Mouse (Mus musculus) limb, embryonic 12.5 days (tissue): ENCODE data around the gene 9930104L06Rik. TPM values are rescaled to one million over a fixed set of nuclear protein-coding genes. Genes with fewer than 3 reads are reported as not detected.

Experiments used
- polyA plus RNA-seq: library from polyadenylated mRNA; unstranded; fragments of >200 nt; fragmentation: Nextera tagmentation; extraction: Ambion mirVana; gene quantifications from 2 replicates; pipeline ENCODE4 v1.2.1, GENCODE M21; 2016

The 9930104L06Rik gene
- polyA plus RNA-seq, 1 experiment from 2014 or later, result 19.4 TPM

Other genes starting within 250 kb of the 9930104L06Rik start
- gene Utp11, start 243.4 kb upstream of the 9930104L06Rik start, polyA plus RNA-seq, result 82.6 and 86.4 TPM in 2 replicates
- 7.3 and 10.9 TPM in 2 replicates for gene Fhl3, start 236.3 kb upstream of the 9930104L06Rik start, polyA plus RNA-seq
- gene Sf3a3, start 222.3 kb upstream of the 9930104L06Rik start, polyA plus RNA-seq, result 221 and 223 TPM in 2 replicates
- gene Inpp5b, start 195.2 kb upstream of the 9930104L06Rik start, polyA plus RNA-seq, result 23.8 and 25.0 TPM in 2 replicates
- gene Mtf1, start 134.9 kb upstream of the 9930104L06Rik start, polyA plus RNA-seq, result 14.1 and 15.0 TPM in 2 replicates
- gene Yrdc, start 86.4 kb upstream of the 9930104L06Rik start, polyA plus RNA-seq, result 41.4 and 44.3 TPM in 2 replicates
- gene 1110065P20Rik, start 85.9 kb upstream of the 9930104L06Rik start, polyA plus RNA-seq, result 59.1 and 63.6 TPM in 2 replicates
- 0.71 and 0.77 TPM in 2 replicates for gene Maneal, start 74.9 kb upstream of the 9930104L06Rik start, polyA plus RNA-seq
- 0.14 and 0.15 TPM in 2 replicates for gene Epha10, start 56.1 kb upstream of the 9930104L06Rik start, polyA plus RNA-seq
- gene Cdca8, start 2.3 kb downstream of the 9930104L06Rik start, polyA plus RNA-seq, result 176 and 180 TPM in 2 replicates
- gene Rspo1, start 49.4 kb downstream of the 9930104L06Rik start, polyA plus RNA-seq, result 1.7 and 3.5 TPM in 2 replicates
- 93.5 and 95.2 TPM in 2 replicates for gene Gnl2, start 79.5 kb downstream of the 9930104L06Rik start, polyA plus RNA-seq
- not detected in 2 replicates for gene Dnali1, start 128.7 kb downstream of the 9930104L06Rik start, polyA plus RNA-seq
- gene Snip1, start 129.6 kb downstream of the 9930104L06Rik start, polyA plus RNA-seq, result 39.6 and 40.9 TPM in 2 replicates
- 74.6 and 76.9 TPM in 2 replicates for gene Meaf6, start 148.1 kb downstream of the 9930104L06Rik start, polyA plus RNA-seq
- gene Zc3h12a, start 190.8 kb downstream of the 9930104L06Rik start, polyA plus RNA-seq, result 0.24 and 0.32 TPM in 2 replicates